Mouse (Mus musculus): ENCODE results near the gene Rassf2.

Gene Rassf2

GRCm38 (mm10) chr2:131955264-131955663 lies 74.8 kb downstream of the Rassf2 start:
- DNase-seq (ENCODE audit: low read depth, low spot score), result no peak

GRCm38 (mm10) chr2:131954835-131955234 lies 75.2 kb downstream of the Rassf2 start:
- no peak for DNase-seq (ENCODE audit: low read depth, low spot score)

- no peak for DNase-seq (ENCODE audit: low read depth, low spot score)
Measured at GRCm38 (mm10) chr2:131953711-131954110, 76.3 kb downstream of the Rassf2 start.

- DNase-seq (ENCODE audit: low read depth, low spot score), result no peak
Measured at GRCm38 (mm10) chr2:131952961-131953538, 77.0 kb downstream of the Rassf2 start.

- no peak for DNase-seq (ENCODE audit: low read depth, low spot score)
Measured at GRCm38 (mm10) chr2:131952456-131952855, 77.6 kb downstream of the Rassf2 start.

GRCm38 (mm10) chr2:131950598-131951095 lies 79.4 kb downstream of the Rassf2 start, which contains the start of gene Prnd:
TSS of gene Prnd (plus strand) at chr2:131950861.
- DNase-seq (ENCODE audit: low read depth, low spot score), result no peak

GRCm38 (mm10) chr2:131949767-131950597 lies 80.1 kb downstream of the Rassf2 start:
- DNase-seq (ENCODE audit: low read depth, low spot score), result no peak

GRCm38 (mm10) chr2:131948916-131949639 lies 81.0 kb downstream of the Rassf2 start:
- DNase-seq (ENCODE audit: low read depth, low spot score), result no peak

- DNase-seq (ENCODE audit: low read depth, low spot score), result no peak
Measured at GRCm38 (mm10) chr2:131948156-131948555, 81.9 kb downstream of the Rassf2 start.

GRCm38 (mm10) chr2:131946351-131946750 lies 83.7 kb downstream of the Rassf2 start:
- no peak for DNase-seq (ENCODE audit: low read depth, low spot score)

- no peak for DNase-seq (ENCODE audit: low read depth, low spot score)
Measured at GRCm38 (mm10) chr2:131945765-131946164, 84.3 kb downstream of the Rassf2 start.

- DNase-seq (ENCODE audit: low read depth, low spot score), result no peak
Measured at GRCm38 (mm10) chr2:131945225-131945624, 84.8 kb downstream of the Rassf2 start.

- no peak for DNase-seq (ENCODE audit: low read depth, low spot score)
Measured at GRCm38 (mm10) chr2:131944370-131944769, 85.7 kb downstream of the Rassf2 start.

- no peak for DNase-seq (ENCODE audit: low read depth, low spot score)
Measured at GRCm38 (mm10) chr2:131941501-131941900, 88.6 kb downstream of the Rassf2 start.

- DNase-seq (ENCODE audit: low read depth, low spot score), result no peak
Measured at GRCm38 (mm10) chr2:131940506-131940905, 89.6 kb downstream of the Rassf2 start.

Measured in skeletal muscle tissue, adult 2 months (tissue).